Mouse (Mus musculus) cerebellum, adult 11 months (tissue): ENCODE data around the gene Crtac1.

Experiments
- DNase-seq: peaks from one replicate; pipeline ENCODE4 v3.0.0; 2022

Gene Crtac1

DNA sequence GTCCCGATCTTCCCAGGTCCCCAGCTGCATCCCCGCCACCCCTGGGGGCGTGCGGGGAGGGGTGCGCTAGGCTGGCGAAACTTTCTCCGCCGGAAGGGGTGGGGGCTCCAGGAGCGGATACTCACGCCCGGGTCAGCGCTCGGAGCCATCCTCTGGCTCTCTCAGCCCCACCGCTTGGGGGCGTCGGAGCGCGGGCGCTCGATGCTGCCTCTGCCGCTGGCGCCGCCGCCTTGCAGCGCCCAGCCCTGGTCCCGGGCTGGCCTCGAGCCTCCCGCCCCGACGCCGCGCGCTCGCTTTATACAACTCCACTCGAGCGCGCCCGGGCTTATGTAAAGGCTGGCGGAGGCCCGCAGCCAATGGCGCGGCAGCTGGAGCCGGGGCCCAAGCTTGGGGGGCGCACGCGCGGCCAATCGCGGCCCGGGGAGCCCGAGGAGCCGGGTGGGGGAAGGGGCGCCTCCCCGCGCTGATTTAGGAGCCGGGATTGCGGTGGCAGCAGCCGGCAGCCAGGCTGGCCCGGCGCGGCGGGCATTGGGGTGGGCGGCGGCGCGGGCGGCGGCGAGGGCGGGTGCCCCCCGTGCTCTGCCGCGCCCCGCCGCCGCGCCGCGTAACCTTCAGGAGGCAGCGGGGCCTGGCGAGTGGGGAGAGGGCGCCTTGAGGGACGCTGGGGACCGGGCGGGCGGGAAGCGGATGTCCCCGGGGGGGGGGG is at the start of gene Crtac1:
Gene Crtac1 (minus strand): TSS at position 299 of the 706 bp plus-strand sequence.
- DNase-seq = peak; percentile 44

DNA sequence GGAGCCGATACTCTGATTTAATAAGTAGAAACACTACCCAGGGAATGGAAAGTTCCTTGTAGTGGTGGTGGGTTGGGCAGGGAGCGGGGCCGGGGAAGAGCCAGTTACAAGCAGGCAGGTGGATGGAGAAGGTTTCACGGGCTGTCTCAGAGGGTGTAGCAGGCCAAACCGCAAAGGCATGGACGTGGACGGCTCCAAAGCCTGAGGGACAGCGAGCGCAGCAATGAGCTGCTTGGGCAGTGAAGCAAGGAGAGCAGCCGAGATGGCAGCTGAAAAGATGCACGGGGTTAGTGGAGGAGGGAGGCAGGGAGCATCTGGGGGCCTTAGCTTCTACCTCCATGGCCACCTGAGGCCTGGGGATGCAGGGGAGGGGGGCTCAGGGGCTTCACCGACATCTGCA is 46.7 kb upstream of the Crtac1 start:
- no peak for DNase-seq

GRCm38 (mm10) chr19:42477769-42478168 is 46.2 kb upstream of the Crtac1 start:
- no peak for DNase-seq

- no peak for DNase-seq
These were observed 41.2 kb upstream of the Crtac1 start for GRCm38 (mm10) chr19:42472831-42473230.

GRCm38 (mm10) chr19:42471571-42471970 is 40.0 kb upstream of the Crtac1 start:
- DNase-seq = no peak

GRCm38 (mm10) chr19:42461851-42462250 is 30.3 kb upstream of the Crtac1 start:
- no peak for DNase-seq

- DNase-seq = no peak
These were observed 29.8 kb upstream of the Crtac1 start for GRCm38 (mm10) chr19:42461353-42461752.

DNA sequence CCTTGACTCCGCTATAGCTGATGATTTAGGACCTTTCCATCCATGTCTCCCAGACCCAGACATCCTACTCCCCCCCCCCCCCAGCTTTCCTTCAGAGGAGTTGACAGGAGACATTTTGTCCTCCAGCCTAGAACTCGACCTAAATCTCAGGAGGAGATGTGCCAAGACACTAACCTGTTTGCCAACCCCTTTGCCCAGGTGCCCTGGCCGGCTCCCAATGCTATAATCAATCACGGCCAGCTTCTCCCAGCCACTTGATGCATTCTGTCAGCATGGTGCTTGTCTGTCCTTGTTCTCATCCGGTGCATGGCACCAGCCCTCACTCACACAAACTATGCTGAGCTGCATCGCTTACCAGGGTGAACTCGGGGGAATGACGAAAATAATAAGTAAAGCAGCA is 27.9 kb upstream of the Crtac1 start:
- DNase-seq = no peak

GRCm38 (mm10) chr19:42454481-42455236 is 23.1 kb upstream of the Crtac1 start:
- no peak for DNase-seq

DNA sequence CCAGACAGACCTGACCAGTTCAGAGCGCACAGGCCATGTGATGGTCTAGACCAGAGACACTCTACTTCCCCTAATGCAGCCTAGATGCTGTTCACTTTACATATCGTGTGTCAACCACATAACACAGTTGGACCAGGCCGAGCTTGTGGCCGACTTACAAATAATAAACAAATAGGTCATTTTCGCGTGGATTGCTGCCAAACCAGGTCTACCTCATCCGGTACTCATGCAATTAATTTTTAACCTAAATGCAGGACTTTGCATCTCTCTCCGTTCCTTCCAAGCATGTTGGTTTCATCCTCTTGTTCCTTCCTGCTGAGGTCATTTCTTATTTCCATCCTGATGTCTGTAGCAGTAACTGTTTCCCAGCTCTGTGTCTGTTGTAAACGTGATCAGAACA is 22.4 kb upstream of the Crtac1 start:
- DNase-seq = no peak

GRCm38 (mm10) chr19:42452539-42452938 is 21.0 kb upstream of the Crtac1 start:
- DNase-seq = no peak

DNA sequence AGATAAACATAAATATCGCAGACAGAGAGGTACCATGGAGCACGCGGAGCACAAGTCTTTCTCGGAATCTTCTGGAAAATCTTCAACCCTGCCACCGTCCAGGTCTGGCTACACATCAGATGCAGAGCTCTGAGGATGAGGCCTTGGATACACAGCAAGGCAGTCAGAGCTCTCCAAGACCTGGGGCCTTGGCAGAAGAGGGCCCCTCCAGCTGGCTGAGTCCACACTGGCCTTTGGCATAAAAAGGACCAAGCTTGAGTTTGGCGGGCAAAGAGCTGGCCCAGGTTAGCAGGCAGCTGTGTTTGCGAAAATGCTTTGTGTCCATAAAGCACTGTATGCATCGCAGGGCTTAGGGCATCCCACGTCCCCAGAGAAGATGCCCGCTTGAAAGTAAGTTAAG is 17.0 kb upstream of the Crtac1 start:
- no peak for DNase-seq

GRCm38 (mm10) chr19:42443887-42444409 is 12.4 kb upstream of the Crtac1 start:
- peak; percentile 14 for DNase-seq

DNA sequence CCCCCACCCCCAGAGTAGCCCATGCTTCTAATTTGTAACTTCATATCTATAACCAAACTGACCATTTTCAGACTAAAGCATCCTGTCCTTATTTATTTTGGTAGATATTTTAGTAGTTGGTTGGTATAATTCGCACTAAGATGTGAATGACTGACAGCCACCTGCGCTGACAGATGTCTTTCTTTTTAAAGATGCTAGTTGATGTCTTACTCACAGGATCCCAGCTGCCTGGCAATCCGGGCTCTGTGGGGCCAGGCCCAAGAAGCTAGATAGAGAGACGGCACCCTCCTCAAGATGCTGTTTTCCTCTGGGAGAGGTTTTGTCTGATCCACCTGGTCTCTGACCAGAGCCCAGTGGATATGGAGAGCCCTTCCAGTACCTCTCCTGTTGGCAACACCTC is 11.7 kb upstream of the Crtac1 start:
- DNase-seq = no peak

GRCm38 (mm10) chr19:42442246-42443197 is 10.9 kb upstream of the Crtac1 start:
- DNase-seq = no peak

DNA sequence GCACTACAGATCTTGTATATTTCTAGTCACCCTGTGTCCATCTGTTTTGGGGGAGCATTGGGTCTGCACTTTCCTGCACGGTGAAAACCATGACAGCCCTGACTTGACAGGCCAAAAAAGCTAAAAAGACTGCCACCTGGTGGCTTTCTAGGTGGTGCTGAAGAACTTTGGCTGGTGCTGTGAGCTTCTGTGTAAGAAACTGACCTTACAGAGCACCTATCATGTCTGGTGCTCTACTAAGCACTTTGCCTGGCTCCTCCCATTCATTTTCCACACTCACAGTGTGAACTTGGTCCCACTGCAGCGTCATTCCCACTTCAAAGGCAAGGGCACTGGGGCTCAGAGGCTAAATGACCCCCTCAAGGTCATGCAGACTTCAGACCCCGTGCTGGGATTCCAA is 8.5 kb upstream of the Crtac1 start:
- no peak for DNase-seq

GRCm38 (mm10) chr19:42439353-42439752 is 7.8 kb upstream of the Crtac1 start:
- DNase-seq = no peak

GRCm38 (mm10) chr19:42435621-42436020 is 4.0 kb upstream of the Crtac1 start:
- DNase-seq = no peak

DNA sequence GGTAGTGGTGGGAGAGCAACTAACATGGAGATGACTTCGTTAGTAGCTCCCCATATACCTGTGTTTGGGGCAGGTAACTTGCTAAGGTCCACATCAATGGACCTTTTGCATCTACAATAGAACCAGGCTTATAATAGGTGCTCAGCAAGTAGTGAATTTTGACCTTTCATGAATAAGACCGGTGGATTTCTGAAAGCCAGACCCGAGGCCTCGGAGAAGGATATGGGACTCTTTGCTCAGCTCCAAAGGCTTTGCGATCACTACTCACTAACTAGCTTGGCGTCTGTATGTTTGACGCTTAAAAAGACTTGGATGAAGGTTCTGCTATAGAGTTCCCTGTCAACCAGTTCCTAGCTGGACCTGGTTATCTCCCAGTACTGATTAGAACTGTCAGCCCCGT is 1.2 kb upstream of the Crtac1 start:
- no peak for DNase-seq

DNA sequence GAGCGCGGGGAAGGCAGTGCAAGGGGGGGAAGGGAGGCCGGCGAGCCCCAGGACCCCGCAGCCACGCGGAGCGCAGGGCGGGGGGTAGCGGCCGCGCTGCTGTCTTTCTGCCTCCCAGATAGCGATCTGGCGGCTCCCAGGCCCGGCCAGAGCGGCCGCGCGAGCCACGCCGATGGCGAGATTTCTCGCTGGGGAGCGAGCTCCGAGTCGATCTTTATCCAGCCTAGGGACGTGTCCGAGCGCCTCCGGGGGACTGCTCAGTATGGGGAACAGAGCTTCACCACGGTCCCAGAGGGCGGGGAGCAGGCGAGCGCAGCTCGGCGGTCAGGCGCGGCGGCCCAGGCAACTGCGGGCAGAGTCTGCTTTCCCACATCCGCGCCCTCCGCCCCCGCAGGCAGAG is 608 bp upstream of the Crtac1 start:
- DNase-seq = peak; percentile 21

DNA sequence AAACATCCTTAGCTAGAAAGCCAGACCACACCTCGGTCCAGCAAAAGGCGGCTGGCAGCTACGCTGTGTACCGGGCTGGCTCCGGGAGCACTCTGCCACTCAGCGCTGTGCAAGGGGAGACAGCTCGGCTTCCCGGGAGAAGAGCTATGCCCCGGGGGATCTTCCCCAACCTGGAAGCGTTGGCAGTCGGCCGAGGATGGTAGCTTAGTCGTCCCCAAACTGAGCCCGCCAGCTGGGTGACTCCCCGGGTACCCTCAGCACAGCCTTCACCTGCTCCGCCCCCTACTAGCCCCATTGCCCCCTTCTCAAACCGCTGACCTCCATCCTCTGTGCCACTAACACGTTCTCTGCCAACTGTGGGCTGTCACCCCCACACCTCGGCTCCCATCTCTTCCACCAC is 602 bp downstream of the Crtac1 start:
- peak; percentile 16 for DNase-seq

- DNase-seq = peak; percentile 33
These were observed 2.2 kb downstream of the Crtac1 start for GRCm38 (mm10) chr19:42429410-42429809.

GRCm38 (mm10) chr19:42425208-42425607 is 6.4 kb downstream of the Crtac1 start:
- no peak for DNase-seq
